Mouse (Mus musculus) small intestine, adult 2 months (tissue): Measurements from ENCODE around the gene Gcn1l1.
"Not testable (repeated sequence)": the region's sequence is repeated elsewhere in the genome, so short reads cannot be mapped to it uniquely, and the experiment has no call there.

Source experiments
- CTCF ChIP-seq: fragments of 200-500 bp; IDR thresholded peaks from 2 replicates; pipeline ENCODE4 v1.5.1; 2012; ENCODE audit warnings: low read depth, mild to moderate bottlenecking, control low read depth, inconsistent platforms, low read length, moderate library complexity, mixed read lengths; ENCODE audit not compliant: insufficient replicate concordance, insufficient read length; ENCODE audit errors: extremely low read depth
- POLR2A ChIP-seq: fragments of 200-500 bp; IDR thresholded peaks from 2 replicates; pipeline ENCODE4 v1.6.1; 2012; ENCODE audit warnings: low read depth, mild to moderate bottlenecking, control low read depth, inconsistent platforms, low read length, moderate library complexity

GRCm38 (mm10) chr5:115518214-115518613 lies 46.8 kb upstream of the Gcn1l1 start:
- TF ChIP-seq POLR2A, CTCF: not testable (repeated sequence)
